Mouse (Mus musculus): ENCODE data around the gene Etv6.

Gene Etv6

GRCm38 (mm10) chr6:134173439-134173838 is 137.9 kb downstream of the Etv6 start:
- peak; percentile 52 for DNase-seq

GRCm38 (mm10) chr6:134175059-134175458 is 139.6 kb downstream of the Etv6 start:
- no peak for DNase-seq

GRCm38 (mm10) chr6:134177196-134177595 is 141.7 kb downstream of the Etv6 start:
- DNase-seq: no peak

GRCm38 (mm10) chr6:134182301-134182948 is 146.9 kb downstream of the Etv6 start:
- DNase-seq: peak; percentile 43

GRCm38 (mm10) chr6:134183592-134184342 is 148.3 kb downstream of the Etv6 start:
- DNase-seq: no peak

- peak; percentile 86 for DNase-seq
Observed at GRCm38 (mm10) chr6:134186286-134186903, 150.9 kb downstream of the Etv6 start.

- DNase-seq: peak; percentile 36
Observed at GRCm38 (mm10) chr6:134188719-134189118, 153.2 kb downstream of the Etv6 start.

GRCm38 (mm10) chr6:134189174-134189573 is 153.7 kb downstream of the Etv6 start:
- no peak for DNase-seq

- DNase-seq: peak; percentile 74
Observed at GRCm38 (mm10) chr6:134189575-134190132, 154.2 kb downstream of the Etv6 start.

- DNase-seq: no peak
Observed at GRCm38 (mm10) chr6:134190597-134191278, 155.2 kb downstream of the Etv6 start.

GRCm38 (mm10) chr6:134192710-134193109 is 157.2 kb downstream of the Etv6 start:
- DNase-seq: no peak

- DNase-seq: no peak
Observed at GRCm38 (mm10) chr6:134199895-134200294, 164.4 kb downstream of the Etv6 start.

- DNase-seq: peak; percentile 24
Observed at GRCm38 (mm10) chr6:134200577-134200976, 165.1 kb downstream of the Etv6 start.

GRCm38 (mm10) chr6:134202176-134202575 is 166.7 kb downstream of the Etv6 start:
- DNase-seq: no peak

- no peak for DNase-seq
Observed at GRCm38 (mm10) chr6:134205163-134205562, 169.7 kb downstream of the Etv6 start.

GRCm38 (mm10) chr6:134205726-134206125 is 170.2 kb downstream of the Etv6 start:
- DNase-seq: no peak

- DNase-seq: no peak
Observed at GRCm38 (mm10) chr6:134206251-134206650, 170.8 kb downstream of the Etv6 start.

GRCm38 (mm10) chr6:134207391-134208179 is 172.1 kb downstream of the Etv6 start:
- peak; percentile 87 for DNase-seq

- no peak for DNase-seq
Observed at GRCm38 (mm10) chr6:134208180-134208952, 172.9 kb downstream of the Etv6 start.

GRCm38 (mm10) chr6:134210675-134211457 is 175.4 kb downstream of the Etv6 start:
- no peak for DNase-seq

GRCm38 (mm10) chr6:134211458-134211776 is 175.9 kb downstream of the Etv6 start:
- DNase-seq: peak; percentile 33

All from lung, postnatal 10 days (tissue).